Mouse (Mus musculus) ES-E14 (cell line): ENCODE results near the gene Ceacam18.

Experiments
- CHD2 ChIP-seq: IDR thresholded peaks from 2 replicates; pipeline ENCODE4 v1.6.1; 2014; ENCODE audit warnings: mild to moderate bottlenecking, low read depth, low read length, inconsistent platforms
- HCFC1 ChIP-seq: IDR thresholded peaks from 2 replicates; pipeline ENCODE4 v1.6.1; 2012; ENCODE audit warnings: low read length, inconsistent platforms, borderline replicate concordance; ENCODE audit not compliant: insufficient read depth
- MAFK ChIP-seq: IDR thresholded peaks from 2 replicates; pipeline ENCODE4 v1.6.1; 2014; ENCODE audit warnings: mild to moderate bottlenecking, low read depth, low read length, inconsistent platforms; ENCODE audit not compliant: insufficient read depth
- ZC3H11A ChIP-seq: IDR thresholded peaks from 2 replicates; pipeline ENCODE4 v1.6.1; 2012; ENCODE audit warnings: low read depth, mild to moderate bottlenecking, inconsistent platforms, low read length, borderline replicate concordance
- ZNF384 ChIP-seq: IDR thresholded peaks from 2 replicates; pipeline ENCODE4 v1.6.1; 2012; ENCODE audit warnings: low read depth, low read length, inconsistent platforms

DNA sequence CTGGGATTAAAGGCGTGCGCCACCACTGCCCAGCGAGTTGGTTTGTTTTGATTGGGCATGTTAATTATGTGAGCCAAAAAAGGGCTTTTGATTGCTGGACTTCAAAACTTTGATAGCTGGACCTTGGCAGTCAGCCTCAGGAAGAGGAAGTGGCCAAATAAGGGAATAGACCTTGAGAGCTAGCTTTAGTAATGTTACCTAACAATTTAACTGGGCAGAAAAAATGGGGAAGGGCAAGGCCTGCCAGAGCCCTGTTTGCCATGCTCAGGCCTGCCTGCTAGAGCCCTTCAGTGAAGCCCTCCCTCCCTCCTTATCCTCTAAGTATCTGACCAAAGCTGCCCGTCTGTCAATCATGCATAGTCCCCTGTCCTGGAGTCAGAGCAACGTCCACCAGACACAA lies 8.1 kb downstream of the Ceacam18 start:
- TF ChIP-seq MAFK (no peak), ZC3H11A (no peak), HCFC1 (no peak), ZNF384 (no peak), CHD2 (no peak)
